Mouse (Mus musculus): Measurements from ENCODE around the gene Hcfc1.

DNA sequence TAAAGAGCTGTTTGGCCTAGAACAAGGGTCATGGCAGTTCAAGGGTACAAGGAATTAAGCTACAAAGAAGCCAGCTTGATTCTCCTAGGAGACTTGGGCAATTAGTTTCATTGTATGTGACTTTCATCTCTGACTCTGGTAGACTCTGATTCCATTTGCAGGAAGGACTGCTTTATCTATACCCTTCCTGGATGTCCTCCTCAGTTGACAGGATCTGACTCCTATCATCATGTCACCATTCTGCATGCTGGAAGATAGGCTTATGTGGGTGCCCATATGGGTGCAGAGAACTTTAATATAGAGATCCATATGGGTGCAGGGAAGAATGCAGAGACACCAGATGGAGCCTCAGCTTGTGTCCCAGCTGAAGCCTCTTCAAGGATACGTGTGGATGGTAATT lies 3.0 kb upstream of the Hcfc1 start:
- no peak for TF ChIP-seq CTCF (IDR thresholded peaks at IDR 0.05; ENCODE audit: insufficient read depth, low read depth, low read length)
- TF ChIP-seq POLR2A (IDR thresholded peaks at IDR 0.05; ENCODE audit: insufficient read depth, low read depth, low read length) = no peak
